Mouse (Mus musculus): ENCODE results near the gene Sema4a.

The Sema4a gene

GRCm38 (mm10) chr3:88486043-88486442 lies 25.1 kb upstream of the Sema4a start:
- no peak for DNase-seq

- DNase-seq, result no peak
Measured at GRCm38 (mm10) chr3:88484597-88485316, 23.8 kb upstream of the Sema4a start.

GRCm38 (mm10) chr3:88483621-88484020 lies 22.6 kb upstream of the Sema4a start:
- no peak for DNase-seq

- DNase-seq, result no peak
Measured at GRCm38 (mm10) chr3:88483141-88483540, 22.2 kb upstream of the Sema4a start.

- no peak for DNase-seq
Measured at GRCm38 (mm10) chr3:88482336-88482735, 21.4 kb upstream of the Sema4a start.

GRCm38 (mm10) chr3:88481372-88482040 lies 20.5 kb upstream of the Sema4a start:
- no peak for DNase-seq

GRCm38 (mm10) chr3:88480679-88481078 lies 19.7 kb upstream of the Sema4a start:
- no peak for DNase-seq

- no peak for DNase-seq
Measured at GRCm38 (mm10) chr3:88479828-88480227, 18.8 kb upstream of the Sema4a start.

- DNase-seq, result no peak
Measured at GRCm38 (mm10) chr3:88479163-88479562, 18.2 kb upstream of the Sema4a start.

- no peak for DNase-seq
Measured at GRCm38 (mm10) chr3:88477735-88478134, 16.8 kb upstream of the Sema4a start.

- DNase-seq, result no peak
Measured at GRCm38 (mm10) chr3:88476403-88476802, 15.4 kb upstream of the Sema4a start.

- DNase-seq, result no peak
Measured at GRCm38 (mm10) chr3:88473571-88473970, 12.6 kb upstream of the Sema4a start.

- no peak for DNase-seq
Measured at GRCm38 (mm10) chr3:88473020-88473419, 12.0 kb upstream of the Sema4a start.

- DNase-seq, result no peak
Measured at GRCm38 (mm10) chr3:88470943-88471479, 10.0 kb upstream of the Sema4a start.

- DNase-seq, result no peak
Measured at GRCm38 (mm10) chr3:88469466-88469865, 8.5 kb upstream of the Sema4a start.

- DNase-seq, result peak; percentile 80
Measured at GRCm38 (mm10) chr3:88467116-88467824, 6.3 kb upstream of the Sema4a start.

- no peak for DNase-seq
Measured at GRCm38 (mm10) chr3:88465127-88465526, 4.1 kb upstream of the Sema4a start.

GRCm38 (mm10) chr3:88464425-88464824 lies 3.4 kb upstream of the Sema4a start:
- DNase-seq, result no peak

- no peak for DNase-seq
Measured at GRCm38 (mm10) chr3:88460029-88460428, 953 bp downstream of the Sema4a start.

- peak; percentile 45 for DNase-seq
Measured at GRCm38 (mm10) chr3:88458778-88459219, 2.2 kb downstream of the Sema4a start.

GRCm38 (mm10) chr3:88456746-88457532 lies 4.0 kb downstream of the Sema4a start:
- DNase-seq, result no peak

- DNase-seq, result no peak
Measured at GRCm38 (mm10) chr3:88456313-88456712, 4.7 kb downstream of the Sema4a start.
